Mouse (Mus musculus) mammary gland, adult 2 months (tissue): Measurements from ENCODE around the gene Dctn5. TPM values are rescaled to one million over a fixed set of nuclear protein-coding genes. Genes with fewer than 3 reads are reported as not detected.

ENCODE experiments used
- polyA plus RNA-seq: library from polyadenylated mRNA; depleted of rRNA; stranded (reverse); fragments of >200 nt; gene quantifications from 2 replicates; pipeline ENCODE4 v1.2.3, GENCODE M21; 2012; ENCODE audit warnings: low replicate concordance; rRNA removed

Gene Dctn5
- 56.3 and 116 TPM in 2 replicates for polyA plus RNA-seq

DNA sequence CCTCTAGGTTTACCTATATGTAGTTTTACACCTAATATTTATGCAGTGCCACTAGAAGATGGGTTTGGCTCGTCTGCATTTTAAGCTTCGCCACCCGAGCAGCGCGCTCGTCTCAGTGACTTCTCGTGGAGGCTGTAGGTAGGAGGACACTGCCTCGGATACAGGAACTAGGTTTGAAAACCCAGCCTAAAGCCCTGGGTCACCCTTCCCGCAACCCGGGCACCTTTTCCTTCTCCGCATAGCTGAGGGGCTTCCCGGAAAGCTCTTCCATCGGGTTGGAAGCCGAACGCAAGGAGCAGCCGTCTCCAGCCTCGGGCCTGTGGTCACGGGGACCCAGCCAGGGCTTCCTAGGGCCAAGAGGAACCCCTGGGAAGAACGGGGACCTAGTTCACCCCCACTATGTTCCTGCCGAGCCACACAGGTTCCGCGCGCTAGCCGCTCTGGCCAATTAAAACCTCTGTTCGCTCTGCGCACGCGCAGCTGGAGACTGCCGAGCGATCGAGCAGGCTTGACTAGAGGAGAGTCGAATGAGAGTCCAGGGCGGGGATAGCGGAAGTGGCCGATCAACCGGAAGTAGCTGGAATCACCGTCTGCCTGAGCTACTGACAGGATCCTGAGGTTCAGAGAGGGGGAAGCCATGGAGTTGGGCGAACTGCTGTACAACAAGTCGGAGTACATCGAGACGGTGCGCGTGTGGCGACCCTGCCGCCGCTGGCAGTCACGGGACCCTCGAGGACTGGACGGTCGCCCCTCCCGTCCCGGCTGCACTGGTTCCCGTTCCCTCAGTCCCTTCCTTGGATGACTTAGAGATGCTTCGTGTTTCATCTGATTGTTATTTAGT lies at the start of gene Dctn5, which contains the start of gene Palb2:
Gene Dctn5, plus strand, starts transcription at position 545 of the 841 bp plus-strand sequence.
Gene Palb2, minus strand, starts transcription at position 489 of the 841 bp plus-strand sequence.

GRCm38 (mm10) chr7:122101747-122102244 lies 31.0 kb upstream of the Dctn5 start, which contains the start of gene Ndufab1:
Gene Ndufab1 (minus strand): TSS chr7:122101886.

GRCm38 (mm10) chr7:122158915-122159902 lies 26.4 kb downstream of the Dctn5 start, which contains the start of gene Plk1:
Gene Plk1 (plus strand): TSS chr7:122159439.

DNA sequence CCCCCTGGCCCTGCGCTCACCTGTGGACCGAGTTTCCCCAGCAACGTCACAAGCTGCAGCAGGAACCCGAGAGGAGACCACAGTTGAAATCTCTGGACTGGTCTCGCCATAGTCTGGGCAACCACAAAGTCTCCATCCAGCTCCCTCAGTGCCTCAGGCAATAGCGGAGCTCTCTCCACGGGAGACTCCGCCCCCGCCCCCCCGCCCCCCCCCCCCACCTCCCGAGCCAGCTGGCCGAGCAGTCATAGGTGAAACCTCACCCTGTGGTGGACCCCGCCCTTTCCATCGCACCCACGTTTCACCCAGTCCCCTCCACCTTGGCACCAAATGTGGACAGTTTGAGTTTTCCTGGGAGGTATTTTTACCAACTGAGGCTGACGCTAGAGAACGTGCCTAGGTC lies 53.2 kb downstream of the Dctn5 start, which contains the start of gene Ern2:
Gene Ern2, minus strand, starts transcription at position 165 of the 400 bp plus-strand sequence.

Other genes with a start within 250 kb of the Dctn5 start
- 23.0 and 24.2 TPM in 2 replicates for gene Cog7, start 151.3 kb upstream of the Dctn5 start, polyA plus RNA-seq
- gene Gga2, start 111.8 kb upstream of the Dctn5 start, polyA plus RNA-seq, result 48.7 and 97.6 TPM in 2 replicates
- gene Ubfd1, start 65.9 kb upstream of the Dctn5 start, polyA plus RNA-seq, result 20.5 and 27.9 TPM in 2 replicates
- gene Ears2, start 65.8 kb upstream of the Dctn5 start, polyA plus RNA-seq, result 11.2 and 15.3 TPM in 2 replicates
- 484 and 1,266 TPM in 2 replicates for gene Ndufab1, start 31.2 kb upstream of the Dctn5 start, polyA plus RNA-seq
- 1.1 and 1.6 TPM in 2 replicates for gene Palb2, start 56 bp upstream of the Dctn5 start, polyA plus RNA-seq
- 2.5 and 5.9 TPM in 2 replicates for gene Plk1, start 26.4 kb downstream of the Dctn5 start, polyA plus RNA-seq
- gene Ern2, start 53.2 kb downstream of the Dctn5 start, polyA plus RNA-seq, result 0.04 and 0.10 TPM in 2 replicates
- 19.0 and 21.9 TPM in 2 replicates for gene Chp2, start 86.5 kb downstream of the Dctn5 start, polyA plus RNA-seq
- 39.4 and 46.7 TPM in 2 replicates for gene Prkcb, start 155.7 kb downstream of the Dctn5 start, polyA plus RNA-seq